Mouse (Mus musculus) layer of hippocampus, postnatal 10 days (tissue): ENCODE measurements around the gene Ppm1h. TPM values are rescaled to one million over a fixed set of nuclear protein-coding genes. Genes with fewer than 3 reads are reported as not detected.

Source experiments
- DNase-seq, 2 experiments: peaks; one replicate each; pipeline ENCODE4 v3.0.0; 2021; ENCODE audit warnings: low spot score in 2 of 2
- total RNA-seq, 2 experiments: library from RNA; stranded (reverse); gene quantifications; 2 replicates each; pipeline ENCODE4 v1.2.3; 2021

The Ppm1h gene
- total RNA-seq, 2 experiments from 2014 or later, result 74.1 to 75.4 TPM

- no peak for DNase-seq
Observed at GRCm38 (mm10) chr10:122765992-122766391, 87.4 kb downstream of the Ppm1h start.

- DNase-seq, result no peak
Observed at GRCm38 (mm10) chr10:122768204-122768892, 89.8 kb downstream of the Ppm1h start.

GRCm38 (mm10) chr10:122768893-122769341 lies 90.4 kb downstream of the Ppm1h start:
- DNase-seq, result no peak

GRCm38 (mm10) chr10:122770337-122770736 lies 91.8 kb downstream of the Ppm1h start:
- no peak for DNase-seq

GRCm38 (mm10) chr10:122770987-122771386 lies 92.4 kb downstream of the Ppm1h start:
- no peak for DNase-seq

GRCm38 (mm10) chr10:122774169-122774568 lies 95.6 kb downstream of the Ppm1h start:
- no peak for DNase-seq

GRCm38 (mm10) chr10:122777436-122777835 lies 98.9 kb downstream of the Ppm1h start:
- no peak for DNase-seq

GRCm38 (mm10) chr10:122777939-122778655 lies 99.5 kb downstream of the Ppm1h start:
- DNase-seq, result no peak

- DNase-seq, result no peak
Observed at GRCm38 (mm10) chr10:122779351-122779750, 100.8 kb downstream of the Ppm1h start.

- peak in 1 of 2 experiments; percentile 35 for DNase-seq
Observed at GRCm38 (mm10) chr10:122782755-122783154, 104.2 kb downstream of the Ppm1h start.

GRCm38 (mm10) chr10:122789648-122790170 lies 111.1 kb downstream of the Ppm1h start:
- no peak for DNase-seq

GRCm38 (mm10) chr10:122792021-122792966 lies 113.7 kb downstream of the Ppm1h start:
- no peak for DNase-seq

GRCm38 (mm10) chr10:122793193-122793592 lies 114.6 kb downstream of the Ppm1h start:
- DNase-seq, result no peak

- DNase-seq, result peak; percentile 75 to 79
Observed at GRCm38 (mm10) chr10:122794187-122794850, 115.8 kb downstream of the Ppm1h start.

- no peak for DNase-seq
Observed at GRCm38 (mm10) chr10:122797955-122798354, 119.4 kb downstream of the Ppm1h start.

- no peak for DNase-seq
Observed at GRCm38 (mm10) chr10:122800003-122800731, 121.6 kb downstream of the Ppm1h start.

GRCm38 (mm10) chr10:122800732-122801110 lies 122.2 kb downstream of the Ppm1h start:
- DNase-seq, result no peak

- peak; percentile 22 to 26 for DNase-seq
Observed at GRCm38 (mm10) chr10:122802218-122802617, 123.7 kb downstream of the Ppm1h start.

GRCm38 (mm10) chr10:122802901-122803300 lies 124.3 kb downstream of the Ppm1h start:
- no peak for DNase-seq

- peak; percentile 84 to 87 for DNase-seq
Observed at GRCm38 (mm10) chr10:122803906-122804305, 125.3 kb downstream of the Ppm1h start.
